Mouse (Mus musculus): ENCODE data around the gene Gm815.

DNA sequence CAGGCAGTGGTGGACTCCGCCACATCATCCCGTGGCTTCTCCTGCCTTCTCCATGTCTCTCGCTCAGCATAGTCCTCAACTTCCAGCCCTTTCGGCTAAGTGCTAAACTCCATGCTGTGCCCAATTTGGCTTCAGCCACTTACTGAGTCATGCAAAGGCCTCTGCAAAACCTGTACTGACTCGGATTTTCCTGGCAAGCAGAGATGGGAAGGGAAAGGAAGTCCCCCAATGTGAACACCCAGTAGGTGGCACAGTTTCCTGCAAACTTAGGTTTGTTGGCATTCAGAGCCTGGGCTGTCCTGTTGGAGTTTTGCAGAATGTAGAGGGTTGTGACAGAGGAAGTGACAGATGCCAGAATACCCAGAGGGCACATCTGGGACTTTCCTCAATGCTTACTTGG, 7.2 kb downstream of the Gm815 start:
- TF ChIP-seq CTCF (IDR thresholded peaks at IDR 0.05; ENCODE audit: insufficient read depth, low read depth, low read length) = no peak
- TF ChIP-seq POLR2A (IDR thresholded peaks at IDR 0.05; ENCODE audit: insufficient read depth, low read depth, low read length) = no peak

All from olfactory bulb, adult 2 months (tissue).